Mouse (Mus musculus): ENCODE results near the gene Patl2.

Patl2 gene

GRCm38 (mm10) chr2:122172188-122172587, 13.8 kb downstream of the Patl2 start:
- DNase-seq (ENCODE audit: low spot score in 2 of 2): no peak

GRCm38 (mm10) chr2:122171292-122171691, 14.7 kb downstream of the Patl2 start:
- DNase-seq (ENCODE audit: low spot score in 2 of 2): no peak

DNA sequence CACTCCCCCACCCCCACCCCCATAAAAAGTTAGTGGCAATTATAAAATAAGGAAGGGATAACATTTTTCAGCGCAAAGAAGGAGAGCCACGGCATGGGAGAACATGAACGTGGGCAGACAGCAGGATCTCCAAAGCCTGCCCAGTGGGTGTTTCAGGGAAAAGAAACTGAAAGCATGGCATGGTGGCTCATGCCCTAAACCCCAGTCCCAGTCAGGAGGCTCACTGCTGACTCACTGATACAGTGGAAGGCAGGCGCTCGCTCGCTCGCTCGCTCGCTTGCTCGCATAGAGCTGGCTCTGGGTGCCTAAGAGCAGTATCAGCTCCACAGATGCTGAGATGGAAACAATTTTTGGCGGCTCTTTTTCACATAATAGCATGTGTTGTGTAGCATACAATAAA, 21.7 kb downstream of the Patl2 start:
- DNase-seq (ENCODE audit: low spot score in 2 of 2): no peak

DNA sequence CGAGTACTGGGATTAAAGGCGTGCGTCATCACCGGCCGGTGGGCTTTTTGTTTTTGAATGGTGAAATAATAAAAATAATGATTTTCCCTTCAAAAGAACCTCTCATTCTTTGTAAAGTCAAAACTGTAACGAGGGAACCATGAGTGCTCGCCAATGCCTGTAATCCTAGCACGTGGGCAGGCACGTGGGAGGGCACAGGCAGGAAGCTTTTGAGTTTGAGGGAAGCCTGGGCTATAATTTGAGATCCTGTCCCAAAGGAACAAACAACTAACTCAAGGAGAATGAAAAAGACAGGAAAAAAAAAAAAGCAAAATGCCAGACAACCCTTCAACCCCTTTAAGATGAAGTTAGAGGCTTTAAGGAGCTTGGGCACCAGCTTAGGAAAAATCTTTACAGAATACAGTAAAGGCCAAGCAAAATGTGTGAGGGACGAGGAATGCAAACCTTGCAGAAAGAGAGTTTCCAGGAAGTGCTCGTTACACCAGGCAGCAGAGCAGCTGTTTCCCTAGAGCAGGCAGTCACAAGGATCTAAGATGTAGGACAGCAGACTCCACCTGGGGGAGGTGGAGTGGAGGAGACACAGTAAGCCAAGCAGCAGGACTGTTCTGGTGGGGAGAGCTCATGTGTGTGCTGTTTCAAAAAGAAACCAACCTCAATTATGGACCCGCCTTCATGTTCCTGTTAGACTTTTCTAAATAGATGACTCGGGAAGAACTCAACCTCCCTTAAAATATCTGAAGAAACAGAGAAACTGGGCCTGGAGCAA, 22.4 kb downstream of the Patl2 start:
- DNase-seq (ENCODE audit: low spot score in 2 of 2): no peak

- DNase-seq (ENCODE audit: low spot score in 2 of 2): no peak
Measured at GRCm38 (mm10) chr2:122162529-122162928, 23.5 kb downstream of the Patl2 start.

DNA sequence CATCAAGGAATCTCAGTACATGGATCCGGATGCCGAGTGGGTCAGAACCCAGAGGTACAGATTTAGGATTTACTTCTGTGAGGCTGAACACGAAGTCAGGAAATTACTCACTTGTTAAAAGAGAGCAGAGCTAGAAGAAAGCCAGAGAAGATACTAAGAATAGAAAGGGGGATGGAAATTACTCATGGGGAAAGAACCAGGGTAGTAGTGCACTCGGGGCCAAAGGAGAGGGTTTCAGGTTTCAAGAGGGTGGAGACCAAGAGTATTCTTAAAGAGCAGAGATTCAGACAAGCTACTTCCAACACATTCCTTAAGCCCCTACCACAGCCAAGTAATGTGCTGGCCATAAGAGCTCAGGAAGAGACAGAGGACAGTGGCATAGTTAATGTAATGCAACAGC, 24.4 kb downstream of the Patl2 start:
- no peak for DNase-seq (ENCODE audit: low spot score in 2 of 2)

GRCm38 (mm10) chr2:122160680-122161079, 25.3 kb downstream of the Patl2 start, which contains the start of gene Trim69:
Trim69 (plus strand) TSS chr2:122160700.
- peak; percentile 52 to 62 for DNase-seq (ENCODE audit: low spot score in 2 of 2)

DNA sequence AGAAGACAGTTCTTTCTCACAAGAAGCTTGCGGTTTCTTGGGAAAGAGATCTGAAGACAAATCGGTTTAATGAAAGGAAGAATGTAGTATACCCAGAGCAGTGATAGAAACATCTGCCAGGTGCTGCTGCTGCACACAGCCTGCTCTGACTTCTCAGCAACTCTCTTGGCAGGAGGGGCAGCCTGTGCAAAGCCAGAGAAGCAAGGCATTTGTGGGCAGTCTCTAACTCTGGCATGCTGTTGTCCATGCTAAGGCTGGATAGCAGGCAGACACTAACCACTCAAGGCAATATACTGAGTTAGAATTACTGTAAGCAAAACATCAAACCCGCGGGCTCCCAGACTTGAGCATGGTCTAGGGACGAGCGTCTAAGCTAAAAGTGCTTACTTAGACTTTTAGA, 26.3 kb downstream of the Patl2 start:
- DNase-seq (ENCODE audit: low spot score in 2 of 2): no peak

DNA sequence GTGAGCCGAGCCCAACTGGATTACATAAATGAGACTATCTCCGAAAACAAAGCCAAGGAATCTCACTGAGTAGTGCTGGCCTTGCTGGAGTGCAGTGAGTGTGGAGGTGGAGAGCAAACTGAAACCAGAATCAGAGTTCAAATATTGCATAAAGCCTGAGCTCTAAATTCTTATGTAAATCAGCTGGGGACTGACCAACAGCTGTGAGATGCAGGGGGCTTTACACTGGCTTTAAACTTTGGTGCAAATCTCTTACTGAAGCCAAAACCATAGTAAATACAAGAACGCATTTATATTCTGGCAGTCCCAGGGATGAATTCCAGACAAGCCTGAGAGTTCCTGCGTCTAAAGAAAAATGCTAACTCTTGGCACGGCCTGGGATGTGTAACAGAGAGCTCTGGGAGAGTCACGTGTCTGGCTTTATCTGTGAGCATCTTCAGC, 27.6 kb downstream of the Patl2 start:
- DNase-seq (ENCODE audit: low spot score in 2 of 2): no peak

- DNase-seq (ENCODE audit: low spot score in 2 of 2): no peak
Measured at GRCm38 (mm10) chr2:122157561-122157960, 28.4 kb downstream of the Patl2 start.

DNA sequence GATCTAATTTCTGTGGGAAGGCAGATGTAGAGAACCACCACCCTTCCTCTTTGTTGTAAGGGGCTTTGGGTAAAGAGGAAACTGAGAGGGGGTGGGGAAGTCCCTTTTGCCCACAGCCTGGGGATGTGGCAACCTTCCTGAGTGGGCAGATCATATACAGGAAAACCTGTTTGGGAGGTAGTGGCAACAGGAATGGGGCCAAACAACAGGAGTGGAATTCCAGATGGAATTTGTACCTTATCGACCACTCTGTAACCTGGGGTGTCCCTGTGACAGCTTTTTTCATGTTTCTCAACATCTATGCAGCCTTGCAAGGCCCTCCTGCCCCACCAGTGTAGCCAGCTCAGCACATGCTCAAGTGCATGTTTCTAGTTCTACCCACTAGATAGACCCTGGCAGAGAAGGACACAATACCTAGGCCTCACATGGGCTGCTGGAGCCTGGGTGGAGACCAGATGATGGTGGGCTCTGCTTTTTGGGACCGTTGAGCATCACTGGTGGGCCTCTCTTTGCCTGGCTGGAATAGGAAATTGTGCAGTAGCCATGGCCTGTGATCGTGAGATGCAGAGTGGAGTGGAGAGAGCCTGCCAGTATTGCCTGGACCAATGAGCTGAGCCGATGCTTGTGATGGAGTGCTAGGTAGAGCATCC, 29.8 kb downstream of the Patl2 start:
- DNase-seq (ENCODE audit: low spot score in 2 of 2): no peak

- no peak for DNase-seq (ENCODE audit: low spot score in 2 of 2)
Measured at GRCm38 (mm10) chr2:122155292-122155691, 30.7 kb downstream of the Patl2 start.

DNA sequence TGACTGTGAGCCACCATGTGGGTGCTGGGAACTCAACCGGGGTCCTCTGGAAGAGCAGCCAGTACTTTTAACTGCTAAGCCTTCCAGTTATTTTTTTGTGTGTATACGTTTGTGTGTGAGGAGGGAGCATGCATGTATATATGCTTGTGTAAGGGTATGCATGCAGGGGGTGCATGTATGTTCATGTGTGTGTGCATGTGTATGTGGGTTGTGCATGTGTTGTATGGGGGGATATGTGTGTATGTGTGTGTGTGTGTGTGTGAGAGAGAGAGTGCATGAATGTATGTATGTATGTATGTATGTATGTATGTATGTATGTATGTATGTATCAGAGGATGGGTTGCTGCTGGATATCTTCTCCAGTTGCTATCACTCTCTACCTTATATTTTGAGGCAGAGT, 31.5 kb downstream of the Patl2 start:
- DNase-seq (ENCODE audit: low spot score in 2 of 2): no peak

DNA sequence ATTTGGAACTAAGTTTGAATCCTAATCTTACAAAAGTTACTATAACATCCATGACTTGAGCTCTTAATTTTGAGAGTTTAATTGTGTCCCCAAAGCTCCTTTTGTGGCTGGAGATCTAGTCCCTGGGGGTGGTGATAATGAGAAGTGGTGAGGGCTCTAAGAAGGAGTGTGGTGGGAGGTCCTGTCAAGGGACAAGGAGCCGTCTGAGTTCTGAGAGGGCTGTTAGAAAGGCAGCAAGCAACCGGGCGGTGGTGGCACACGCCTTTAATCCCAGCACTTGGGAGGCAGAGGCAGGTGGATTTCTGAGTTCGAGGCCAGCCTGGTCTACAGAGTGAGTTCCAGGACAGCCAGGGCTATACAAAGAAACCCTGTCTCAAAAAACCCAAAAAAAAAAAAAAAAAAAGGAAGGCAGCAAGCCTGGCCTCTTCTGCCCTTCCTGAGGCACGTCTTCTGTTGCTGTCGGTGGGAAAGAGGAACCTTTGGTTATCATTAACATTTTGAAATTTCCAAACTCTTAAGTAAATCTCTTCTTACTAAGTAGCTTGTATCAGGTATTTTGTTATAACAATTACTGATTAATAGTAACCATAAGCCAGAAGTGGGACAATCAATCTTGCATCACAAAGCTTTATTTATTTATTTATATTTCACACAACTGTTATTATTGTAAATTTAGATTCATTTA, 32.2 kb downstream of the Patl2 start:
- no peak for DNase-seq (ENCODE audit: low spot score in 2 of 2)

DNA sequence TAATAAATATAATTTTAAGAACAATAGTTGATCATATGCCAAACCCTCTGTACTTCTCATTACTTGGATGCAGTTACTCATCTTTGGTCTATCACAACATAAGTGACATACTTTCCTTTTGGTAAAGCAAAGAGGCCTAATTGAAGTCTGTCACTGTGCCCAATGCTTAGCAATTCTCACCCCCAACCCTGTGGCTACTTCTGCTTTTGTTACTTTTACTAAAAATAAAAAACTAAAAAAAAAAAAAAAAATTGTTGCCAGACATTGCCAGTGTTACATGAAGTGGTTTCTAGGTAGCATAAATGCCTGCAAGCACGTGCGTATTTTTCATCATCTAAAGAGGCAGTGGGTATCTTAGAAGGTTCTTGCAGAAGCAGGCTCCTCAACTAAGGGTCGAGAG, 33.1 kb downstream of the Patl2 start:
- DNase-seq (ENCODE audit: low spot score in 2 of 2): no peak

GRCm38 (mm10) chr2:122151221-122151620, 34.8 kb downstream of the Patl2 start:
- DNase-seq (ENCODE audit: low spot score in 2 of 2): no peak

DNA sequence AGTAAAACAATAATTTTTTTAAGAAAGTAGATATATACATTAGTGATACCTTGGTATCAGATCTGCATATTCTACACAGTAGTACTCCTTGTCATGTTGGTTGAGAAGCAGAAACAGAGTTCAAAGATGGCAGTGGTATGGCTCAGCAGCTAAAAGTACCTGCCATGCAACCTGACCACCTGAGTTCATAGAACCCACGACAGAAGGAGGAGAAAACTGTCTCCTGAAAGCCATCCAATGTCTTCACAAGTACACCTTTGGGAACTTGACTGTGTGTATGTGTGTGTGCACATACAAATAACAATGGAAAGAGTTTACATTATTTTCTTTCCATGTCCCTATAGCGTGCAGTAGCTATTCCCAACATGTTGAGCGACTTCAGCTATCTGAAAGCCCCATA, 36.3 kb downstream of the Patl2 start:
- DNase-seq (ENCODE audit: low spot score in 2 of 2): no peak

GRCm38 (mm10) chr2:122149316-122149715, 36.7 kb downstream of the Patl2 start:
- no peak for DNase-seq (ENCODE audit: low spot score in 2 of 2)

- peak; percentile 16 to 26 for DNase-seq (ENCODE audit: low spot score in 2 of 2)
Measured at GRCm38 (mm10) chr2:122148242-122148917, 37.6 kb downstream of the Patl2 start.

DNA sequence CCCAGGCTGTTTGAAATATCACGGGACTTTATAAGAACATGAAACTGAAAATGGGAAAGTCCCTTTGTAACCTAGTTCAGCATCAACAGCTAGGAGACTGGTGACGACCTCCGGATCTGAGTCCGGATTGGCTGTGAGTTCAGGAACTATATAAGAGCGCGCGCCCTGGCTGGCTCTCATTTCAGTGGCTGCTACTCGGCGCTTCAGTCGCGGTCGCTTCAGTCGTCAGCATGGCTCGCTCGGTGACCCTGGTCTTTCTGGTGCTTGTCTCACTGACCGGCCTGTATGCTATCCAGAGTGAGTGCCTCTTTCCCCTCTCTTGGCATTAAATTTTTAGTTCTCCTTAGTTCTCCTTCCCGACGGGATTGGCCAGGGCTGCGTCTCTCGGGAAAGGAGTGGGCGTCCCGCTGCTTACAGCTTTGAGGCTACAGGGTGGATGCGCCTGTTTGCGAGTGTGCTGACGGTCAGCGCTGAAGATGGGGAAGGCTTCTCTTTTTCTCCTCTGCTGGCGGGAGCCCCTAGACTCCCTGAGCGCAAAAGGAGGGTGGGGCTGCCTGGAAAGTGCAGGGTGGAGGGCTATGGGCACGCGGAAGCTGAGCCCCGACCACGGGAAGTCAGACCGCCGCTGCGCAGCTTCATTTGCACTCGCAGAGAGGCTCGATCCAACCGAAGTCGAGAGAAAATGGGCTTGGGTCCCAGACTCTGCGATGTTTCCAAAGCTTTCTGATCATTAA, 38.3 kb downstream of the Patl2 start, which contains the start of gene B2m:
Gene B2m (plus strand): TSS at position 179 of the 734 bp plus-strand sequence.
- DNase-seq (ENCODE audit: low spot score in 2 of 2): peak; percentile 91

DNA sequence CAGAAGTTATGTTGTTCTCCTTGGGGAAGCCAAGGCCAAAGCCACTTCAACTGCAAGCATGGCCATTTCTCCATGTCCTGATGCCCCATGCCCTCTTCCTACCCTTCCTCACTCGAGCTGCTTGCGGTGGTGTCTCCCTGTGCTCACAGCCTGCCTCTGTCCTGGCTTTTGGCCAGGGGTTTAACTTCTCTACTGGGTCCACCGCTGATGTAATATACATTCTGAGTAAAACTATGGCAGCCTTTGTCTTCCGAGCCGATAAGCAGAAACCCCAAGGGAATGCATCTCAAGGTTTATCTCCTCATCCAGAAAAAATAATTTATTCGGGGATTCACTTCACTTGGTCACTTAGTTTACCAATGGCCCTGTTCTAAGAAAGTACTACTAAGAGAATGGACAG, 39.3 kb downstream of the Patl2 start:
- DNase-seq (ENCODE audit: low spot score in 2 of 2): no peak

All from urinary bladder, adult 18-20 months (tissue).